Mouse (Mus musculus): ENCODE measurements around the gene Memo1.
"Not testable (repeated sequence)": the region's sequence is repeated elsewhere in the genome, so short reads cannot be mapped to it uniquely, and the experiment has no call there.

Gene Memo1

DNA sequence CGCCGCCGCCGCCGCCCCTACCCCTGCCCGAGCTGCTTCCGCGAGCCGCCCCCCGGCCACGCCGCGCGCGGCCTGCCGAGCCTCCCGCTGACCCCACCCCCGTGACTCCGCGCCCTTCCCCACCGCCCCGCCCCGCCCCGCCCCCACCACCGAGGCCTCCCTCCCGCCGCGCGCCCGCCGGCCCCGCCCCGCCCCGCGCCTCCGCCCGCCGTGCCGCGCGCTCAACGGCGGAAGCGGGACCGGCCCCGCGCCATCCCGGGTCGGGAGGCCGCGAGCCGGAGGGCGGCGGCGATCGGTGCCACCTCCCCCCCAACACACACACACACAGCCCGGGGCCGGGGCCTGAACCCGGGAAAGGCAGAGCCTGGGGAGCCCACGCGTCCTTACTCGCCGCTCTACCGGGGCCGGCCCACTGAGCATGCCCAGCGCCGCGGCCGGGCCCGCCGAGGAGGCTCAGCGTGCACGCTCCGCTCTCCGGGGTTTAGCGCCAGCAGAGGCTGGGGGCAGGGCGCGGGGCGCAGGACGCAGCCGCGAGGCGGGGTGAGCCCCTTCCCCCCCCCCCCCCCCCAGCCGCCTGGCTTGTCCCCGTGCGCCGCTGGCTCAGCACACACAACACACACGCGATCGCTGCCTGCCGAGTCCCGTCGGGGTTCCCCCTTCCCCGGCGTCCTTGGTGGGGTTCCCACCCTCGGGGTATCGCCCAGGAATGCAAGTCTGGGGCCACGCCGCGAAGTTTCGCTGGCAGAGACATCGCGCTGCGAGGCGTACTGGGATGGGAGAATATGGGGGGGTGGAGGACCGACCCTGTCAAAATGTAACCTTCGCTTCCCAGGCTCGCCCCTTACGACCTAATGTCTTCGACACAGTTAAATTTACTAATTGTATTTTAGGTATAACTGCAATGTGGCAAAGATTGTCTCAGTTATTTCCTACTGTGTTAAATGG is at the start of gene Memo1:
Gene Memo1 (minus strand): TSS at position 496 of the 945 bp plus-strand sequence.
- DNase-seq (ENCODE audit: low read depth), result no peak

DNA sequence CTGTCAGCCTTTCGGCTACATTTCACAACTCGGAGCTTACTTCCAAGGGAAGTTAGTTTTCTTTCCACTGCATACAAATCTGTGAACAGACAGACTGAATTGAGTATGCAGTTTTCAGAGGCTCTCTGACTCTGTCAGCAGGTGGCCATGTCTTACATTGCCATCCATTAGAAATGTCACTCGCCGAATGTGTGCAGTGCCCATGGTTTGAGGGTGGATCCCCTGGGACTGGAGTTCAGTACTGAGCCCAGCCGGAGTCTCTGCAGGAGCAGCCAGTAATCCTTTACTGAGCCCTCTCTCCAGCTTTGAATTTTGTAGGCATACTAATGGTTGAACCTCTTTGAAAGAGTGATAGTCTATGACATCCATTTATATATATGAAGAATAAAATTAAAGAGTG is 45.8 kb upstream of the Memo1 start:
- DNase-seq (ENCODE audit: low read depth), result no peak

DNA sequence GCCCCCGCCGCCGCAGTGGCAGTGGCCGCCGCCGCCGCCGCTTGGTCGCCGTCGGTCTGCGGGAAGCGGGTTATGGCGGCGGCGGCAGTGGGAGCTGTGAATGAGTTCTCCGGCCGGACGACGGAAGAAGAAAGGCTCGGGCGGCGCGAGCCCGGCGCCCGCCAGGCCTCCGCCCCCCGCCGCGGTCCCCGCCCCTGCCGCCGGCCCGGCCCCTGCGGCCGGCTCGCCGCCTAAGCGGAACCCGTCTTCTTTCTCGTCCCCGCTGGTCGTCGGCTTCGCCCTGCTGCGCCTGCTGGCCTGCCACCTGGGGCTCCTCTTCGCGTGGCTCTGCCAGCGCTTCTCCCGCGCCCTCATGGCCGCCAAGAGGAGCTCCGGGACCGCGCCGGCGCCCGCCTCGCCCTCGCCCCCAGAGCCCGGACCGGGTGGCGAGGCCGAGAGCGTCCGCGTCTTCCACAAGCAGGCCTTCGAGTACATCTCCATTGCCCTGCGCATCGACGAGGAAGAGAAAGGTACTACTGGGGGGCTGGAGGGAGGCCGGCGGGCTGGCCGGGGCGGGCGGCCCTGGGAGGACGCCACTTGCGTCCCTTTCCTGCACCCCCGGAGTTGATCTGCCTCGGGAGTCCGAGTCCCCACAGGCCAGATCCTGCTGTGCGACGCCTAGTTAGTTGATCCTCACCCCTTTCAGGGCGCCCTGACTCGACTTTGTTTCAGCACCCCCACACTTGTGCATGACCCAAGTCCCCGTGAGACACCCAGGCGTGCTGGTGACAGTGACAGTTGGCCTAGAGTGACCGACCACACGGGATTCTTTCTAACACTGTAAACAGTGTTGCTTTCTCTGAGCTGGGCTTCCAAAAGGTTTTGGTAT is 43.9 kb upstream of the Memo1 start, which contains the start of gene Spast:
Gene Spast (plus strand): TSS at position 51 of the 868 bp plus-strand sequence.
- DNase-seq (ENCODE audit: low read depth), result no peak

DNA sequence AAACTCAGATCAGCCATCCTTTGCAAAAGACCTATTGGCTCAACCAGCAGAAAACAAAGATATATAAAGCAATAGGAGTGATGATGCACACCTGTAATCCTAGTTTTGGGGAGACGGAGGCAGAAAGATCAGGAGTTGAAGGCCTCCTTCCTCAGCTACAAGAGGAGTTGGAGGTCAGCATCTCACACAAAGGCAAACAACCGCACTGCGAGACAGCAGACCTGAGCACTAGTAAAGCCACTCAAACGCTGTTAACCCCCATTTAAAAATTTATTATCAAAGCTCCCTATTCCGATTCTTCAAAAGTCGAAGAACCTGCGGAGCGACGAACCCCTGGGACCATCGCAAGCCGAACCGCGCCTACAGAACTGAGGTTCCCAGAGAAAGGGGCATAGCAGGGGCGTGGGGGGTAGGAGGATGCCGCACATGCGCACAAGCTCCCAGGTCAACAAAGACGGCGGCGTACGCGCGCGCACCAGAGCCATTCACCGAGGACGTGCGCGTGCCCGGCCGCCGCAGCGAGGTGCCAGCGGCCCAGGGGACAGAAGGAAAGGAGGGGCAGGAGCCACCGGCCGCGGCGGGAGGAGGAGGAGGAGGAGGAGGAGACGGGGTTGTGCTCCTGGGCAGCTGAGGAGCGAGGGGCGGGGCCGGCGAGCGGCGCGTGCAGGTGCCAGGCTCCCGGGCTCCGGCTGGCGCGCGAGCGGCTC is 43.1 kb upstream of the Memo1 start:
- DNase-seq (ENCODE audit: low read depth), result peak; percentile 79

DNA sequence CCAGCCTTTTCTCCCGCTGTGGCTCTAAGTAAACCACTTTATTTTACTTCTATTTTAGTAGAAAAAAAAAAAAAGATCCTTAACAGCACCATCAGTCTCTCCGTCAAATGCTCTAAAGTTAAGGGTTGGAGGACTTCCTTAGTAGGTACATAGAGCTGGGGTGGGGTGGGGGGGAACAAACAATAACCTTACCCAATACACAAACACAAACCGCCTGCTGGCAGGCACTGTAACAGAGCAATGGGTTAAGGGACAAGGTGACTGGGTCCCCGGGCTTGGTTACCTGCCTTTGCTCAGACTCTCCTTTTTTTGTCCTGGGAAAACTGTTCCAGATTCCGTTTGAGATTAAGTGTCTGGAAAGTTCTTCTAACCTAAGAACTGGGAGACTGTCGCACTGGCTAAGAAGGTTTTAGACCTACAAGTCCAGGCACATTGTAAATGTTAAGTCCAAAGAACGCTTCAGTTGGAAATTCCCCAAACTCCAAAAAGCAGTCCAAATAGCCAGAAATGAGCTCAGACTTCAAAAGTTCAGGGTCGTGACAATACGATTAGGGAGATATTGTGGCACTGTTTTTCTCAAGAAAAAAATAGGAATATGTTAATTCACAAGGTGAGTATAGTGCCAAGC is 35.8 kb upstream of the Memo1 start:
- no peak for DNase-seq (ENCODE audit: low read depth)

DNA sequence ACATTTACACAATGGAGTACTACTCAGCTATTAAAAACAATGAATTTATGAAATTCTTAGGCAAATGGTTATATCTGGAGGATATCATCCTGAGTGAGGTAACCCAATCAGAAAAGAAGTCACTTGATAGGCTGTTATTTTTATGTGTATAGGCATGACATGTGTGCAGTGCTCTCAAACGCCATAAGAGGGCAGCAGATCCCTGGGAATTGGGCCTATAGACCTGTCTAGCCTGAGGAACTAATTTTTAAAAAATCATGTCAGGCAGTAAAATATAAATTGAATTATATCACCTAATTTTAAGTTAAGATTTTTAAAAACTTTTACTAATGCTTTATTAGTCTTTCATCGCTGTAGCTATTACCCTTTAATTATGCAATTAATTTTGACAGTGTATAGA is 32.8 kb upstream of the Memo1 start:
- DNase-seq (ENCODE audit: low read depth), result not testable (repeated sequence)

DNA sequence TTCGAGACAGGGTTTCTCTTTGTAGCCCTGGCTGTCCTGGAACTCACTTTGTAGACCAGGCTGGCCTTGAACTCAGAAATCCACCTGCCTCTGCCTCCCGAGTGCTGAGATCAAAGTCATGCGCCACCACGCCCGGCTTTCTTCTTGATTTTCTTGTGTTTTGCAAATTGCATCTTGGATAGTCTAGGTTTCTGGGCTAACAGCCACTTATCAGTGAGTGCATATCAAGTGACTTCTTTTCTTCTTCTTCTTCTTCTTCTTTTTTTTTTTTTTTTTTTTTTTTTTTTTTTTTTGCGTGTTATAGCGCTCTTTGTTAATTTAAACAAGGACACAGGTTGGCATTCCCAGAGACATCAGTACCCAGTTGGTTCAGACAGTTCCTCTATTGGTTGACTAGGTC is 31.9 kb upstream of the Memo1 start:
- not testable (repeated sequence) for DNase-seq (ENCODE audit: low read depth)

DNA sequence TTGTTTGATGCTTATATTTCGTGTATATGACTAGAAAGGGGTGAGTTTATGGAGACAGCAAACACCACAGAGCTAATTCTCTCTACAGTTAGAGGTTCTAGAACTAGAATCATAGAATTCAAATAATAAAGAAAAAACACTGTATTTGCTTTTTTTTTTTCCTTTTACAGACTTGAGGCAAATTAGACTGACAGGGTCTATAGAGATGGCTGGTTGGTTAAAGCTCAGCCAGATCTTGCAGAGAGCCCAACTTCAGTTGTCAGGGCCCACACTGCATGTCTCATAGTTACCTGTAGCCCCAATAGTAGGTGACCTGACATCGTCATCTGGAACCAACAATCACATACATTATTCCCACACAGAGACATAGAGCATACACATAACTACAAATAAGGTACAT is 28.5 kb upstream of the Memo1 start, which contains the start of gene Dpy30:
Gene Dpy30 (minus strand): TSS at position 101 of the 400 bp plus-strand sequence.
- DNase-seq (ENCODE audit: low read depth), result no peak

DNA sequence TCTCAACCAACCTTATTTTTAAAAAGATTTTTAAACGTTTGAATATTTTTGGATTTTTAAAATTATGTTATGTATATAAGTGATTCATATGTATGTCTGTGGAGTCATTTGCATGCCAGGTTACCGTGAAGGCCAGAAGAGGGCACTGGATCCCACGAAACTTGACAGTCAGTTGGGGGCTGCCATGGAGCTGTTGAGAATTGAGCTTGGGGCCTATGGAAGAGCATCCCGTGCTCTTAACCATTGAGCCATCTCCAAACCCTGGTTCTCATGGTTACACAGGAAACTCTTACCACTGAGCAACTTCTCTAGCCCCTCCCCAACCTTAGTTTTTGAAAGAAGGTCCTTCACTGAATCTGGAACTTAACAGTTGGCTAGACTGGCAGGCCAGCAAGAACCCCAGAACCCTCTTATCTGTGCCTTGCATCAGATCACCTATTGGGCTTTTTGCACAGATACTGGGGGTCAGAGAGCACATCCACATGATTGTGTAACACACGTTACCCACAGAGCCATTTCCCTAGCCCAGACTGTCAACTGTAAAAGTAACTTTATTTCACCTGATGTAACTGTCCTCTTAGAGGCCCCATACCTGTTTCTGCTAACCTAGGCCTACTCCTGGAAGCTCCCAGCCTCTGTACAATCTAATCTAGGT is 27.2 kb upstream of the Memo1 start:
- DNase-seq (ENCODE audit: low read depth), result no peak

DNA sequence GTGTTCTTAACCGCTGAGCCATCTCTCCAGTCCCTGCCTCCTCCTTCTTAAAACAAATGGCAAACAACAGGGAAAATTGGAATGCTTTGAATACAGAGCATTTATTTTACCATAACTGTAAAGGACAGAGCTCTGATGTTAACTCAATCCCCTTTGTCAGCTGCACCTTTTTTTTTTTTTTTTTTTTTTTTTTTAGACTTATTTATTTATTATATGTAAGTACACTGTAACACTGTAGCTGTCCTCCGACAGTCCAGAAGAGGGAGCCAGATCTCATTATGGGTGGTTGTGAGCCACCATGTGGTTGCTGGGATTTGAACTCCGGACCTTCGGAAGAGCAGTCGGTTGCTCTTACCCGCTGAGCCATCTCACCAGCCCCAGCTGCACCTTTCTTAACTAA is 23.4 kb upstream of the Memo1 start:
- no peak for DNase-seq (ENCODE audit: low read depth)

DNA sequence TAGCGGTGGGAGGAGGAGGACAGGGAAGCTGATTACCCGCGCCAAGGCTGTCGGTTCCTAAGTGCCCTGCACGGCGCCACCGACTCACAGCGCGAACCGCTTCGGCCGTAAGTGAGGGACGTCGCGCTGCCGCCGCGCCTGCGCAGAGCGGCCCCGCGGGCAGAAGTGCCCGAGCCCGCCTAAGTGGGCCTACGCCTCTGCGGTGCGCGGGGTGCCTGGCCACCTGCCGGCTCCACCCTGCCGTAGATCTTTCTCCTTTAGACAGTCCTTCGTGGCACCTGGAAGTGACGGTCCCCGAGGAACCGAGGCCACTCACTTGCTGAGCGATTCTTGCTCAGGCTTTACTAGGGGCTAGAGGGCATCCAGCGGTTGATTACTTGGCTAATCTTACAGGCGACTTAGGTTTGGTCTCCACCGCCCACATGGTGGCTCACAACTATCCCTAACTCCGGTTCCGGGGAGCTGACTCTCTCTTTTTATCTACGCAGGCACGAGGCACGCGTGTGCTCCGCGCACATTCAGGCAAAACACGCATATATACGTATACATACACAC is 21.1 kb upstream of the Memo1 start:
- peak; percentile 65 for DNase-seq (ENCODE audit: low read depth)

DNA sequence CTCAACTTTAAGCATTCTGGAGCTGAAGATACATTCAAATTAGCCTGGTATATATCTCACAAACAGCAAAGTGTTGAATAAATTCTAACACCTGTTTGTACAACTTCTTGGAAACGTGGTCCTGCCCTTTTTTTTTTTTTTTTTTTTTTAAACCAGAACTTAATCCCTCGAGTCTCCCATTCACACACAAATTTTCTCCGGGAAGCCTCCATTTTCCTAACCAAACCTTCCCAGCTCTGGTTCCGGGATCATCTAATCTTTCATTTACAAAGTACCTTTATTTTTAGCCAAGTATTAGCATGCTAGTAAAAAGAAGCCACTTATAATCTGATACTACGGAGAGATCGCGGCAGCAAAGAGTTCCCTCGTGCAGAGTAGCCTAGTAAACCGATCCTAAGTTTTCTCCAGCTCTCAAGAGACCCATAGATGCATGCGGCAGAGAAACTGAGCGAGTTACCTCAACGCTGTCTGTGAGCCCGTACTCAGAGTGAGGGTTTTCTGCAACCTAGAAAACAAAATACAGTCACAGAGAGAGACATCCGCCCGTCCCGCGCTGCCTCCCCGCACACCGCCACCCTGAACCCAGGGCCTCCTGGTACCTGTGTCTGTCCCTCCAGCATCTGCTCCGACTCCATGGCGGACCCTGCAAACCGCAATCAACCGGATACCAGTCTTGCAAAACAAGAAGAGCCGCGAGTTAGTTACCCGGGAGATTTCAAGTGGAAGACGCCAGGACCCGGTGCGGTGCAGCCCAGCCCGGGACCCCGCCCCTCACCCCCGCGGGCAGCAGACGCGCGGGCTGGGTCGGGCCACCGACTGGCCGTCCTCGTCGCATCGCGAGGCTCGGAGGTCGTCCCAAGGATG is 20.4 kb upstream of the Memo1 start:
- no peak for DNase-seq (ENCODE audit: low read depth)

DNA sequence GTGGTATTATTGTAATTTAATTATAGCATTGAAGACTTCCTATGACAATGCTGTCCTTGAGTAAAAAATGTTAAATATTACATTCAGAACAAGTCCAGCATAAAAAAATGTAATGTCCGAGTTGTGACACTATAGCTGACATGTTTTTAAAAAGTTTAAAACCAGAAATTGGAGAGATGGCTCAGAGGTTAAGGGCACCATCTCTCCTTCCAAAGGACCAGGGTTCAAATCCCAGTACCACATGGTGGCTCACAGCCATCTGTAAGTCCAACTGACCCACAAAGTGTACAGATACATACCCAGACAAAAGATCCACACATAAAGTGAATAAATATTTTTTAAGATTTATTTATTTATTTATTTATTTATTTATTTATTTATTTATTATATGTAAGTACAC is 10.7 kb upstream of the Memo1 start:
- DNase-seq (ENCODE audit: low read depth), result no peak

DNA sequence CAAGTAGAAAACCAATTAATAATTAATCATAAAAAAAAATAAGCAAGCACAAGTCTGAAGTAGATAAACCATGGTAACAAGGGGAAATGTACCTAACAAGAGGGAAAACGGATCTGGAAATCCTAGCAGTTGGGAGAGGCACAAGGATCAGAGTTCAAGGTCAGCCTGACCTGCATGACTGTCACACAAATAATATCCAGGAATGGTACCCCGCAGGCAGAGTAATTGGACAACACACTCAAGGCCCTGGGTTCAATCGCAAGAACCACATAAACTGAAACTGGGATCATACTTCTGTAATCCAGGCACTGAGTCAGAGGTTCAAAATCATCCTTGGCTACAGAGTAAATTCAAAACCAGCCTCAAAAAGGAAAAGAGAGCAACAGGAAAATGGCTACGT is 10.3 kb upstream of the Memo1 start:
- DNase-seq (ENCODE audit: low read depth), result no peak

DNA sequence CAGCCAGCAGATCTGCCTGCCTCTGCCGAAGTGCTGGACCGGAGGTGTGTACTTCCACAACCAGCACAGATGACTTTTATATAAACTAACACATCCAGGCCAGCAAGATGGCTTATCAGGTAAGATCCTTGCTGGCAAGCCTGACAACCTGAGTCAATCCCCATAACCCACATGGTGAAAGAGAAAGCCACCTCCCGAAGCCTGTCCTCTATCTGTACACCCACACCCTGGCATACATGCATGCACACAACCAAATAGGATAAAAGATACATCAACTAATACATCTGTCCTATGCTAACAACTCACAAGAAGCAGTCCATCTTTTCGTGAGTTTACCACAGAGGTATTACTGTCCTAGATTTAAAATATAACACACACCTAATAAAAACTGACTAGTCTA is 8.7 kb upstream of the Memo1 start:
- DNase-seq (ENCODE audit: low read depth), result no peak

DNA sequence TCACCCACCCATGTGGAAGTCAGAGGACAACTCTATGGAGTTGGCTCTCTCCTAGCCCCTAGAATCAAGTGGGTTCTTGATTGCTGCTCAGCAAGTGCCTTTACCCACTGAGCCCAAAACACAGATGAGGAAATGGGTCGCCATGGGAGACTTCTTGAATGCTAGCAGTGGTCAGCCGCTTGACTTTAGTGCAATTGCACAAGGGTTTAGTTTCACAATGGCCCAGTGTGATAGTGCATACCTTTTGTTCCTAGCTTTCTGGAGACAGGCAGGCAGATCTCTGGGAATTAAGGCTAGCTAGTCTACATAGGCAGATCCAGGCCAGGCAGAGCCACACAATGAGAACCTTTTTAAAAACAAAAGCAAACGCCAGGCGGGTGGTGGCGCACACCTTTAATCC is 4.8 kb upstream of the Memo1 start:
- no peak for DNase-seq (ENCODE audit: low read depth)

DNA sequence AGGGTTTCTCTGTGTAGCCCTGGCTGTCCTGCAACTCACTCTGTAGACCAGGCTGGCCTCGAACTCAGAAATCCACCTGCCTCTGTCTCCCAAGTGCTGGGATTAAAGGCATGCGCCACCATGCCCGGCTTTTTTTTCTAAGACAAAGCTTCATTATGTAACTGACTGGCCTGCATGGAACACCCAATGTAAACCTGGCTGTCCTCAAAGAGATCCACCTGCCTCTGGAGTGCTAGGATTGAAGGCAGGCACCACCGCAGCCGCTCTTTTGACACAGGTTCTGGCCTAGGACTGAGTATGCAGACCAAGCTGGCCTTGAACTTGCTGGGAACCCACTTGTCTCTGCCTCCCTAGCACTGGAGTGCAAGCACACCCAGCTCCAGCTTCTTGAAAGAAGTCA is 1.7 kb upstream of the Memo1 start:
- not testable (repeated sequence) for DNase-seq (ENCODE audit: low read depth)

DNA sequence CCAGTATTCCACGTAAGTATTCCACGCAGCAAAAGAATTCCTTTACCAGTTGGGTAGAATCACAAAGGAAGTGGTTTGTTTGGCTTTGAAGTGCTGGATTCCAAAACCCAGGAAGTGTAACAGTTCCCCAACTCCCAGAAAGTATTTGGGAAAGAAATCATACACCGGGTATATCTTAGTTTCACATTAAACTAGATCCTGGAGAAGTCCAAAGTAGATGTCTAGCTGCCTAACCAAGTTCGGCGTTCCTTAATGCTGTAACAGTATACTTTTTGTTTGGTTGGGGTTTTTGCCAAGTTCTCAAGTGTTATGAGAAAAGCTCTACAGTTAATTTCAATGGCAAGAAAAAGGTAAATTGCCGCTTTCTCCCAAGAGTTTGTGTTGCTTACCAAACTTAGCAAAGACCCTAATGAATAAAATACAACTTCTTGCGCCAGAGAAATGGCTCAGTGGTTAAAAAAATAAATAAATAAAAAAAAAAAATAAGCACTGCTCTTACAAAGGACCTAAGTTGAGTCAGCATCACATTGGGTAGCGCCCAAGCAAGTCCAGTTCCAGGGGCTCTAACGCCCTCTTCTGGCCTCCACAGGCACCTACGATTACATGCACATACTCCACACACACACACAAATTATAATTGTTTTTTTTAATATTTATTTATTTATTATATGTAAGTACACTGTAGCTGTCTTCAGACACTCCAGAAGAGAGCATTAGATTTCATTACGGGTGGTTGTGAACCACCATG is 929 bp upstream of the Memo1 start:
- DNase-seq (ENCODE audit: low read depth), result no peak

DNA sequence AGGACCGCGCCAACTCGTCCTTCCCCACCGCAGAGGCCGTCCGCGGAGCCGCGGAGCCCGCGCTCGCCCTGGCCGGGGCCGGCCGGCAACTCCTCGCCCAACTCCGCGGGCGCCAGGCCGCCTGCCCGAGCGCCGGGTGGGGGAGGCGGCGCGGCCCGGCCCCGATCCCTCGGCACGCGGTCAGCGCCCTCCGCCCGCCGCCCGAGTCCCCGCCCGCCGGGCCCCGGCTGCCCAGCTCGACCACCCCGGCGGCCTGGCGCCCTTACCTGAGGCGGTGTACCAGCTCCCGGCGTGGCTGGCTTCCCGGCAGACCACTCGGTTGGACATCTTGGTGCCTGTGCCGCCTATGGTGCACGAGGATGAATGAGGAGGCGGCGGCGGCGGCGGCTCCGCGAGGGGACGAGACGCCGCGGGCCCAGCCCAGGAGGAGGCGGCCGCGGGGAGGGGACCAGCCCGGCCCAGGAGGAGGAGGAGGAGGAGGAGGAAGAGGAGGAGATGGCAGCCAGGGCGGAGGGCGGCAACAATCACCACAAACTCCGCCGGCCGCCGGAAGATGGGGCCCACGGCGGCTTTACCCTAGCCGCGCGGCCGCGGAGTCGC is 795 bp downstream of the Memo1 start:
- no peak for DNase-seq (ENCODE audit: low read depth)

Measured in fibroblast of lung, adult 2 months (primary cell).